Mouse (Mus musculus) megakaryocyte, adult 5-6 weeks (primary cell): ENCODE results near the gene Atn1. TPM values are rescaled to one million over a fixed set of nuclear protein-coding genes. Genes with fewer than 3 reads are reported as not detected.
"Not testable (repeated sequence)": the region's sequence is repeated elsewhere in the genome, so short reads cannot be mapped to it uniquely, and the experiment has no call there.

Source experiments
- ATAC-seq: 2 replicates; pipeline ENCODE4 v1.8.0; 2016; ENCODE audit warnings: mild to moderate bottlenecking, inconsistent platforms; ENCODE audit not compliant: poor library complexity, severe bottlenecking
- total RNA-seq, 2 experiments: library from RNA; stranded (forward) in 1 of 2; stranded (reverse) in 1 of 2; fragments of 153-499, 151-499 nt in 1 of 2; fragments of 221-1000, 200-1000 nt in 1 of 2; gene quantifications; 2 replicates each; pipeline versions ENCODE4 v1.2.3 to v1.2.4; 2015 to 2017

The Atn1 gene
- total RNA-seq (2015) (25.7 and 29.8 TPM in 2 replicates), total RNA-seq (2017) (3.0 and 10.9 TPM in 2 replicates)

DNA sequence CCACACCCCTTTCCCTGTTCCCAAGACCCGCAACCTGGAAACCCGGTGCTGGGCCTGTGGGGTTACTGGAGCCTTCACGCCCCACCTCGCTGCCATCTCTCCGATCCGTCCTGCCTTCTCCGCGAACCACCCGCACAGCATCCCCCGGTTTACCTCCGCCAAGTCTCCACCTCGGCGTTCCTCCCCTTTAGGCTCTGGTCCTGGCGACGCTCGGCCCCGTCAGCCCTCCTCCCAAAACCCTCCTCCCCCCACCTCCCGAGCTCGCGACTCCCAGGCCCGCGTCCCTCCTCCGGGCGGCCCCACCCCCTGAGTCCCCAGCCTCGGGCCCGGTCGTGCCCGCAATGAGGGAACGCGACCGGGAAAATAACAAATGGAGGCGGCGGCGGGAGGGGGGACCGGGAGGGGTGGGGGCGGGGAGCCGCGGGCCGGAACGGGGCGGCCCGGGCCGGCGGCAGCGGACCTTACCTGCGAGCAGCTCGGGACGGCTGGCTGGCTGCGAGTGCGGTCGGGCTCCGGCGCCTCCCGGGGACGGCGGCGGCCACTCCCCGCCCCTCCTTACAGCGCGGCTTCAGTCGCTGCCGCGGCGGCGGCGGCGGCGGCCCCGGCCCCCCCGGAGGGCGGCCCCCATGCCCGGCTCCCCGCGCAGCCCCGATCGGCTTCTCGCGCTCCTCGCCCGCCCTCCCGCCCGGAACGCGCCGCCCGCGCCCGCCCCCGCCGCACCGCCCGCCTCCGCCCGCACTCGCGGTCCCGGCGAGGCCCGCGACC is at the start of gene Atn1, which contains the start of gene Gm45234:
Gene Atn1, minus strand, starts transcription at position 694 of the 765 bp plus-strand sequence.
Gene Gm45234, minus strand, starts transcription at position 191 of the 765 bp plus-strand sequence.
- ATAC-seq = peak; percentile 49

GRCm38 (mm10) chr6:124805341-124806321 is 49.3 kb upstream of the Atn1 start:
- peak; percentile 79 for ATAC-seq

DNA sequence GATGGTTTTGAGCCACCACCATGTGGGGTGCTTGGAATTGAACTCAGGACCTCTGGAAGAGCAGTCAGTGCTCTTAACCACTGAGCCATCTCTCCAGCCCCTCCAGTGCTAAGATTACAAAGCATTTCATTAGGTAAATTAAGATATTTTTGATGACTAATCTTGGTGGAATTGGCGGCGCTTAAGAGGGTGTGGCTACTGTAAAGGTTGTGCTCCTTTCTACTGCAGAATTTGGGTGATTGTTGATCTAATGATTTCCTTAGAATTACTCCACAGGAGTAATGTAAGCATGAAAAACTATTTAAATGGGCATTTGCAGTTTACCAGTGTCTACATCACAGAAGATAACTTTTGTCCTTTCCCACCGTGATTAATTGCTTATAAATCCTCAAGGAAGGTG is 48.0 kb upstream of the Atn1 start:
- ATAC-seq = no peak

- ATAC-seq = not testable (repeated sequence)
Observed at GRCm38 (mm10) chr6:124803691-124804090, 47.4 kb upstream of the Atn1 start.

GRCm38 (mm10) chr6:124803061-124803460 is 46.7 kb upstream of the Atn1 start:
- no peak for ATAC-seq

DNA sequence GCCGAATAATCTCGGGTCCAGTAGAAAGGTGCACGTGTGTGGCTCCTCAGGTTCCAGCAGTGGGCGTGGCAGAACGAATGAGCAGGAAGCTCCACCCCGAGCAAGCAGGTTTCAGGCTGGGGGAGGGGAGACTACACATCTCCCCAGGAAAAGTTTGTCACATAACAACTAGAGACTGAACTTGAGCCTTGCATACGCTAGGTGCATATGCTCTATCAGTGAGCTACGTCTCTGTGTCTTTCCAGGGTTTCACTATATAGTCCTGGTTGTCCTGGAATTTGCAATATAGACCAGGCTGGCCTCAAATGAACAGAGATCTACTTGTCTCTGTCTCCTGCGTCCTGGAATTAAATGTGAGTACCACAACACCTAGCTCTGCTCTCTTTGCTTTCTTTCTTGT is 46.1 kb upstream of the Atn1 start:
- ATAC-seq = not testable (repeated sequence)

DNA sequence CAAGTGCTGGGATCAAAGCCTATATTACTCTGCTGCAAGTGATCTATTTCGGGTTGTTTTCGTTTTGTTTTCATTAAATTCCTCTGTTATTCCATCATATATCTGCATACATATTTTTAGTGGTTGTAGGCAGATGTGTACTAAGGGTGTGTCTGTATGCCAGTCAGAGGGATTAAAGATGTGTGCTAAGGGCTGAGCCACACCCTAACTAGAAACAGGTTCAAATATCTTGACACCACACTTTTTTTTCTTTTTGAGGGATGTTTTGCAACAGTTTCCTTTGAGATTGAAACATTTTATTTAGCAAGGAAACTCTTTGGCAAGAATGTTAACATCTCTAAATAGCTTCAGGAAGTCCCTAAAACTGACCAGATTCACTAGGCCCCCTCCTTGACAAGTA is 39.9 kb upstream of the Atn1 start:
- ATAC-seq = 0 out of 2 replicates have a peak, but pooled peaks have one; percentile 21

DNA sequence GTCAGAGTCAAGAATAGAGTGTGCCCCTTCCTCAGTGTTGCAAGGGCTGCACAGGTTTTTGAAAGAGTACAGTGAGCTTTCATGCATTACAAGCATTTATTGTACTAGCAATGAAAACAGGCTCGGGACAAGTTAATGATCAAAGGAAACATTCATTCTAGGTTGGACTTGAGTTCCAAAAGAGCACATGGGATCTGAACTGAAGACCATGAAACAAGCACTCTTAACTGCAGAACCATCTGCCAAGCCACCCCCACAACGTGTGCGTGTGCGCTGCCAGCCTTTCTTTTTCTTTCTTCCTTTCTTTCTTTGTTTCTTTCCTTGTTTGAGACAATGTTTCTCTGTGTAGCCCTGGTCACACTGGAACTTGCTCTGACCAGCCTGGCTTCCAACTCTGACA is 39.5 kb upstream of the Atn1 start:
- ATAC-seq = no peak

- no peak for ATAC-seq
Observed at GRCm38 (mm10) chr6:124791911-124792310, 35.6 kb upstream of the Atn1 start.

- no peak for ATAC-seq
Observed at GRCm38 (mm10) chr6:124790121-124790520, 33.8 kb upstream of the Atn1 start.

- no peak for ATAC-seq
Observed at GRCm38 (mm10) chr6:124789519-124789918, 33.2 kb upstream of the Atn1 start.

- ATAC-seq = no peak
Observed at GRCm38 (mm10) chr6:124787722-124788121, 31.4 kb upstream of the Atn1 start.

DNA sequence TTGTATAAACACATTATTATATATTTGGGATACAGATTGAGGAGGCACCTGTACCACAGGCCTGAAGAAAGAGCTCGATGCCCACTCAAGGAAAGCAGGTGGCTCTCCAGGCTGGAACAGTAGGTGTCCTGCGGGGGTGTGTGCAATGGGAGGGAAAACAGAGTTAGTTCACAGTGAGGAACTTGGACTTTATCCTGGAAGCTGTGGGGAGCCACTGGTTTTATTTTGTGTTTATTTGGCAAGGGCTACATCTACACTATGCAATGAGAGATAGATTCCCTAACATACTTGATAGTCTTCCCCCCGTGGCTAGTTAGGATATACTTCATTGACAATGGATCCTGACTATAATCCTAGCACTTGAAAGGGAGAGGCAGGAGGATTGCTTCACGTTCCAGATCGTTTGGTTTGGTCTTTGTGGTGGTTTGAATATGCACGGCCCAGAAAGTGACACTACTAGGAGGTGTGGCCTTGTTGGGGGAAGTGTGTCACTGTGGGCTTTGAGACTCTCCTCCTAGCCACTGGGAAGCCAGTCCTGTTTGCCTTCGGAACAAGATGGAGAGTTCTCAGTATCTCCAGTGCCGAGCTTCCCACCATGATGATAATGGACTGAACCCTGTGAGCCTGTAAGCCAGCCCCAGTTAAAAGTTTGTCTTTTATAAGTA is 30.6 kb upstream of the Atn1 start:
- peak; percentile 72 for ATAC-seq

GRCm38 (mm10) chr6:124782436-124782835 is 26.1 kb upstream of the Atn1 start:
- peak; percentile 47; the same call in 1 of the 2 replicates for ATAC-seq

GRCm38 (mm10) chr6:124780917-124781316 is 24.6 kb upstream of the Atn1 start:
- no peak for ATAC-seq

- peak; percentile 26; the same call in 1 of the 2 replicates for ATAC-seq
Observed at GRCm38 (mm10) chr6:124779984-124780416, 23.7 kb upstream of the Atn1 start.

GRCm38 (mm10) chr6:124779222-124779983 is 23.1 kb upstream of the Atn1 start, which contains the start of gene Lrrc23:
TSS of gene Lrrc23 (minus strand) at chr6:124779727.
- ATAC-seq = peak; percentile 74

DNA sequence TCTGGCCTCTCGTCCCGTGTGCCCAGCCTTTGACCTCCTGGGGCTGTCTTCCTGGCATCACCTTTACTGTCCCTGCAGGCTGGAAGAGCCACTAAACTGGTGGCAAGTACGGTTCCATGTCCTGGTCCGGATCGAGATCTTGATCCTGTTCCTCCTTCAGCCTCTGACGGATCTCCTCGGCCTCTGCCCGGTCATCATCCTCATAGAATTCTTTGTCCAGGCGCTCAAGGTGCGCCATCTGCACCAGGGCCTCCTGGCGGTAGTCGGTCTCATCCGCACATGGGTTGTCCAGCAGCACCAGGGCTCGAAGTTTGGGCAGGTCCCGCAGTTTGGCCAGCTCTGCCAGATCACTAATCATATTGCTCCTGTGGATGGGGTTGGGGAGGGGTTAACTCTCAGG is 14.2 kb upstream of the Atn1 start:
- ATAC-seq = no peak

GRCm38 (mm10) chr6:124770013-124770412 is 13.7 kb upstream of the Atn1 start:
- no peak for ATAC-seq
